Mouse (Mus musculus): ENCODE data around the gene Tmem44. TPM values are rescaled to one million over a fixed set of nuclear protein-coding genes. Genes with fewer than 3 reads are reported as not detected.
A peak's percentile ranks its signal among the peaks of the same experiment; 100 is the strongest.

Tmem44 gene
- total RNA-seq, 2 experiments from 2014 or later: 28.5 to 32.0 TPM

GRCm38 (mm10) chr16:30576392-30576791, 25.8 kb upstream of the Tmem44 start:
- H3K4me3 ChIP-seq: no peak overlapping the region
- no peak for TF ChIP-seq CTCF (conservative IDR thresholded peaks at IDR 0.05)
- DNase-seq (ENCODE audit: low spot score in 2 of 2): peak; percentile 52 to 55
- no peak overlapping the region for H3K27ac ChIP-seq

DNA sequence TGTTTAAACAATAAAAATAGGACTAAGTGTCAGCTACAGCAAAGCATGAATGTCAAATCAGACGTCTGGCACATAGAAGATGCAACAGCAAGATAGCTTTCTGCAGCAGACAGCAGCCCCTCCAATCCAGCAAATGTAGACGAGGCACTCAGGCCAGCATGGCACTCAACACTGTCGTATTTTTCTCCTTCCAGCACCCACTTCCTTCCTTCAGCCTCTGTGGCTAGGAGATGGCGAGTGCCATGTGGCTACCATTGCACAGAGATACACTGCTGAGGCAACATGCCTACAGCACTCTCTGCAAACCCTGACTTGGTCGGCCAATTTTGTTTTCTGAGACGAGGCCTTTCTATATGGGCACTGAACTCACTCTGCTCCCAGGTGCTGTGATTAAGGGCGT, 25.2 kb upstream of the Tmem44 start:
- H3K4me3 ChIP-seq: no peak overlapping the region
- no peak for TF ChIP-seq CTCF (conservative IDR thresholded peaks at IDR 0.05)

DNA sequence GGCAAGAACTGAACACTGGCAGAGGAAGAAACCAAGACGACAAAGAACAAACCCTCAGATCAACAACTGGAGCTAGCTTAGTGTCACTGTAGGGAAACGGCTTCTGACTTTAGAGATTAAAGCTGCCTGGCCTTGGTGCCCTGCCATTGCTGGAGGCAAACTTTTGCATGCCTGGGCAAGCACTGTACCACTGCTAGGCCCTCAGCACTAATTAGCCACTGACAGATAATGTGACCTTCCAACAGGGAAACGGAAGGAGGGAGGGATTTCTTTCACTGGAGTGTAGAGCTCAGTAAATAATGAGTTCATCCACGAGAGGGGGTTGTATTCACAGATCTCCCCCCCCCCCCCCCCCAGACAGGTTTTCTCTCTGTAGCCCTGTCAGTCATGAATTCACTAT, 21.6 kb upstream of the Tmem44 start:
- H3K4me3 ChIP-seq: no peak overlapping the region
- no peak overlapping the region for H3K27ac ChIP-seq
- TF ChIP-seq CTCF (conservative IDR thresholded peaks at IDR 0.05): no peak
- DNase-seq (ENCODE audit: low spot score in 2 of 2): no peak

More for the DNA sequence above, 25.2 kb upstream of the Tmem44 start:
- H3K27ac ChIP-seq: no peak overlapping the region
- DNase-seq (ENCODE audit: low spot score in 2 of 2): no peak

DNA sequence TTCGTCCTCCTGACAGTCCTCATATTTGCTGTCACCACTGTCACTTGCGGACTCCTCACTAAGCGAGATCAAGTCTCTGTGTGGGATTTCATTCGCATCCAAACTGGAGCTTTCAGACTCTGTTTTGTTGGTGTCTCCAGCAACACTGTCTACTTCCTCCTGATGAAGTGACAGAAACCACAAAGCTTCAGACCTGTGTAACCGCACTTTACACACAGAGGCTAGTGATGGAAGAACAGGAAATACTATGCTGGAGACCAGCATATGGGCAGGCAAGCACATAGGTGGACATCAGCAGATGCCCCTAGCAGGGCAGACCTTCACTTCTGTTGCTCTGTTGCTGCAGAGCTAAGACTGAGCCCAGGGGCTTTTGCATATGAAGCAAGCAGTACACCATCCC, 20.7 kb upstream of the Tmem44 start:
- TF ChIP-seq CTCF (conservative IDR thresholded peaks at IDR 0.05): no peak
- DNase-seq (ENCODE audit: low spot score in 2 of 2): no peak
- Histone ChIP-seq H3K27ac (no peak overlapping the region), H3K4me3 (no peak overlapping the region)

- TF ChIP-seq CTCF (conservative IDR thresholded peaks at IDR 0.05): peak; percentile 29; the same call in 1 of the 2 replicates
- Histone ChIP-seq H3K27ac (no peak overlapping the region), H3K4me3 (no peak overlapping the region)
- DNase-seq (ENCODE audit: low spot score in 2 of 2): no peak
Observed at GRCm38 (mm10) chr16:30570173-30570572, 19.5 kb upstream of the Tmem44 start.

- no peak for DNase-seq (ENCODE audit: low spot score in 2 of 2)
- Histone ChIP-seq H3K4me3 (no peak overlapping the region), H3K27ac (no peak overlapping the region)
- TF ChIP-seq CTCF (conservative IDR thresholded peaks at IDR 0.05): no peak
Observed at GRCm38 (mm10) chr16:30565631-30566030, 15.0 kb upstream of the Tmem44 start.

GRCm38 (mm10) chr16:30560601-30561000, 10.0 kb upstream of the Tmem44 start:
- TF ChIP-seq CTCF (conservative IDR thresholded peaks at IDR 0.05): no peak
- no peak overlapping the region for H3K27ac ChIP-seq
- H3K4me3 ChIP-seq: no peak overlapping the region
- no peak for DNase-seq (ENCODE audit: low spot score in 2 of 2)

- no peak for TF ChIP-seq CTCF (conservative IDR thresholded peaks at IDR 0.05)
- Histone ChIP-seq H3K27ac (no peak overlapping the region), H3K4me3 (no peak overlapping the region)
- DNase-seq (ENCODE audit: low spot score in 2 of 2): no peak
Observed at GRCm38 (mm10) chr16:30559312-30559992, 8.8 kb upstream of the Tmem44 start.

DNA sequence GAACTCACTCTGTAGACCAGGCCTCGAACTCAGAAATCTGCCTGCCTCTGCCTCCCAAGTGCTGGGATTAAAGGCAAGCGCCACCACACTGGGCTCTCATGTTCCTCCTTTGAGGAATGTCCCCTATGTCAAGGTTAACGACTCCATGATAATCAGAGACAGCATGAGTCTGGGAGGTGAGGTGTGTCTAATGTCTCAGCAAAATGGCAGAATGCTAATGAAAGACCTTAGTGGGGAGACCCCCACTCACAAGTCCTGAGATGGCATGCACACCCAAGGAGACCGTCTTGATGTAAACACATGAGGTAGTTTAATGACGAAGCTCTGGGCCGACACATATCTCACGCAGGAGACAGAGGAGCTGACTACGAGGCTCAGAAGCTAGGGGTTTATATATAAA, 3.5 kb upstream of the Tmem44 start:
- DNase-seq (ENCODE audit: low spot score in 2 of 2): no peak
- Histone ChIP-seq H3K27ac (no peak overlapping the region), H3K4me3 (no peak overlapping the region)
- no peak for TF ChIP-seq CTCF (conservative IDR thresholded peaks at IDR 0.05)

GRCm38 (mm10) chr16:30552621-30553338, 2.1 kb upstream of the Tmem44 start:
- TF ChIP-seq CTCF (conservative IDR thresholded peaks at IDR 0.05): no peak
- H3K4me3 ChIP-seq: no peak overlapping the region
- DNase-seq (ENCODE audit: low spot score in 2 of 2): peak; percentile 67 to 84
- peak overlapping the region; percentile 80 for H3K27ac ChIP-seq

GRCm38 (mm10) chr16:30549966-30550747, 485 bp downstream of the Tmem44 start:
- DNase-seq (ENCODE audit: low spot score in 2 of 2): peak; percentile 68 to 83
- Histone ChIP-seq H3K27ac (peak overlapping the region; percentile 83), H3K4me3 (peak overlapping the region; percentile 52)
- peak; percentile 97 for TF ChIP-seq CTCF (conservative IDR thresholded peaks at IDR 0.05)

- peak overlapping the region; percentile 52 for H3K4me3 ChIP-seq
- no peak for DNase-seq (ENCODE audit: low spot score in 2 of 2)
Observed at GRCm38 (mm10) chr16:30549516-30549915, 1.1 kb downstream of the Tmem44 start.

DNA sequence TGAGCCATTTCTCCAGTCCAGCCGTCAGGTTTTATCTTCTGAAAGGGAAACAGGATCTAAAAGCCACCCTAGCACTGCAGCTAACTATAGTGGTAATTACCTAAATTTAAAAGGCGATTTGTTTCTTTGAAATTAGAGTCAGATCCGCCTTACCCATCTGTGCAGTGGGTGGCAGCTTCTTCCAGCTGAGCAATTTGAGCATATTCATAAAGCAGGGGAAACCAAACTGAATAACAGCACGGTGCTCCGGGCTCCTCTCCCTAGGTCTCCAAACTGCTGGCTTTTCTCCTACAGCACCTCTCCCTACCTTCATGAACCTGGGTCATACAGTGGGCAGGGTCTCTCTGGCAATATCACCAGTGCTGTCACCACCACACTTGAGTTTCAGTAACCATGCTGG, 2.4 kb downstream of the Tmem44 start:
- Histone ChIP-seq H3K4me3 (peak overlapping the region; percentile 11; the same call in 1 of the 2 replicates), H3K27ac (peak overlapping the region; percentile 83)
- TF ChIP-seq CTCF (conservative IDR thresholded peaks at IDR 0.05): no peak
- DNase-seq (ENCODE audit: low spot score in 2 of 2): peak; percentile 25 to 49

More at GRCm38 (mm10) chr16:30549516-30549915, 1.1 kb downstream of the Tmem44 start:
- H3K27ac ChIP-seq: peak overlapping the region; percentile 83
- no peak for TF ChIP-seq CTCF (conservative IDR thresholded peaks at IDR 0.05)
